Mouse (Mus musculus) lung, postnatal 0 days (tissue): ENCODE measurements around the gene Sorbs1. TPM values are rescaled to one million over a fixed set of nuclear protein-coding genes. Genes with fewer than 3 reads are reported as not detected.

ENCODE experiments used
- ATAC-seq: fragments of 200-750 bp; cut with Nextera tagmentation; 2 replicates; pipeline ENCODE4 v1.8.0; 2017; ENCODE audit warnings: moderate library complexity
- DNase-seq: peaks from one replicate; pipeline ENCODE4 v3.0.0-alpha.2; 2016; ENCODE audit warnings: low spot score
- H3K27ac ChIP-seq: fragments of 300-500 bp; sonication (generic); 2 replicates; pipeline ENCODE4 v1.5.1; 2014; ENCODE audit warnings: antibody characterized with exemption, mild to moderate bottlenecking, low read length, mixed read lengths
- H3K27me3 ChIP-seq: fragments of 300-500 bp; sonication (generic); replicated peaks from 2 replicates; pipeline ENCODE4 v1.6.1; 2014; ENCODE audit warnings: low read length, mixed read lengths; ENCODE audit not compliant: insufficient read depth
- H3K36me3 ChIP-seq: fragments of 300-500 bp; sonication (generic); 2 replicates; pipeline ENCODE4 v1.6.1; 2014; ENCODE audit warnings: low read length, mixed read lengths; ENCODE audit not compliant: insufficient read depth
- H3K4me1 ChIP-seq: fragments of 300-500 bp; sonication (generic); 2 replicates; pipeline ENCODE4 v1.6.1; 2014; ENCODE audit warnings: antibody characterized with exemption, low read depth, low read length, mixed read lengths; ENCODE audit not compliant: insufficient read depth
- H3K4me2 ChIP-seq: fragments of 300-500 bp; sonication (generic); replicated peaks from 2 replicates; pipeline ENCODE4 v1.6.1; 2014; ENCODE audit warnings: low read depth, mild to moderate bottlenecking, low read length, moderate library complexity, mixed read lengths
- H3K4me3 ChIP-seq: fragments of 300-500 bp; sonication (generic); 2 replicates; pipeline ENCODE4 v1.5.1; 2014; ENCODE audit warnings: low read depth, low read length
- H3K9ac ChIP-seq: fragments of 300-500 bp; sonication (generic); replicated peaks from 2 replicates; pipeline ENCODE4 v1.6.1; 2014; ENCODE audit warnings: low read depth, mild to moderate bottlenecking
- H3K9me3 ChIP-seq: fragments of 300-500 bp; sonication (generic); 2 replicates; pipeline ENCODE4 v1.6.1; 2016; ENCODE audit warnings: low read length, mixed read lengths
- CTCF ChIP-seq: IDR thresholded peaks from 2 replicates; pipeline ENCODE4 v1.5.1; 2016; ENCODE audit warnings: antibody characterized with exemption, mild to moderate bottlenecking
- EP300 ChIP-seq: IDR thresholded peaks from 2 replicates; pipeline ENCODE4 v1.6.1; 2016; ENCODE audit warnings: antibody characterized with exemption, mild to moderate bottlenecking, control low read depth
- WGBS: fragments of 180-500 bp; shearing (Covaris S2); extraction: QIAGEN DNeasy Blood & Tissue Kit; methylation state at CpG from one replicate; pipeline ENCODE4 v1.1.7; 2014; 5-methylcytosine and 5-hydroxymethylcytosine counted together
- polyA plus RNA-seq: library from polyadenylated mRNA; unstranded; fragments of >200 nt; fragmentation: Nextera tagmentation; extraction: Ambion mirVana; gene quantifications from 2 replicates; pipeline ENCODE4 v1.2.1, GENCODE M21; 2015

Gene Sorbs1
- polyA plus RNA-seq, 1 experiment from 2014 or later, result 36.4 TPM

GRCm38 (mm10) chr19:40553014-40553789, 39.6 kb upstream of the Sorbs1 start:
- Histone ChIP-seq H3K27ac (no peak overlapping the region), H3K4me1 (no peaks in the 10 kb centered on the region), H3K27me3 (no peaks in the 10 kb centered on the region), H3K4me3 (no peak overlapping the region), H3K9ac (no peak overlapping the region), H3K36me3 (0 out of 2 replicates have a peak, but pooled peaks cover 3% of the 10 kb centered on the region), H3K9me3 (no peaks in the 10 kb centered on the region), H3K4me2 (peak overlapping the region; percentile 19; the same call in 1 of the 2 replicates)
- 76% methylated on average over 14 of the region's 14 CpGs for WGBS
- TF ChIP-seq CTCF (no peak), EP300 (no peak)
- ATAC-seq, result peak; percentile 23; the same call in 1 of the 2 replicates
- peak; percentile 25 for DNase-seq

GRCm38 (mm10) chr19:40549516-40550135, 36.0 kb upstream of the Sorbs1 start:
- Histone ChIP-seq H3K4me2 (no peak overlapping the region), H3K9ac (no peak overlapping the region), H3K9me3 (no peaks in the 10 kb centered on the region), H3K36me3 (0 out of 2 replicates have a peak, but pooled peaks cover 3% of the 10 kb centered on the region), H3K4me1 (no peaks in the 10 kb centered on the region), H3K4me3 (no peak overlapping the region), H3K27ac (no peak overlapping the region), H3K27me3 (no peaks in the 10 kb centered on the region)
- WGBS, result 65% methylated on average over 6 of the region's 6 CpGs
- no peak for TF ChIP-seq CTCF
- TF ChIP-seq EP300, result no peak
- DNase-seq (no peak), ATAC-seq (no peak)

GRCm38 (mm10) chr19:40548796-40549515, 35.4 kb upstream of the Sorbs1 start:
- Histone ChIP-seq H3K4me2 (no peak overlapping the region), H3K9me3 (no peaks in the 10 kb centered on the region)

GRCm38 (mm10) chr19:40548386-40548785, 34.8 kb upstream of the Sorbs1 start:
- Histone ChIP-seq H3K4me1 (no peaks in the 10 kb centered on the region), H3K4me2 (no peak overlapping the region), H3K27me3 (no peaks in the 10 kb centered on the region), H3K36me3 (0 out of 2 replicates have a peak, but pooled peaks cover 3% of the 10 kb centered on the region), H3K4me3 (no peak overlapping the region), H3K9me3 (no peaks in the 10 kb centered on the region), H3K9ac (no peak overlapping the region), H3K27ac (no peak overlapping the region)
- DNase-seq (no peak), ATAC-seq (no peak)
- 90% methylated on average over 6 of the region's 6 CpGs for WGBS
- no peak for TF ChIP-seq EP300
- TF ChIP-seq CTCF, result no peak

More at GRCm38 (mm10) chr19:40548796-40549515, 35.4 kb upstream of the Sorbs1 start:
- no peak overlapping the region for H3K9ac ChIP-seq
- DNase-seq (peak; percentile 38), ATAC-seq (no peak)
- H3K27ac ChIP-seq, result no peak overlapping the region
- WGBS, result 32% methylated on average over 5 of the region's 5 CpGs
- H3K4me1 ChIP-seq, result no peaks in the 10 kb centered on the region
- TF ChIP-seq EP300 (no peak), CTCF (peak; percentile 29; the same call in 1 of the 2 replicates)
- H3K4me3 ChIP-seq, result no peak overlapping the region
- H3K27me3 ChIP-seq, result no peaks in the 10 kb centered on the region
- 0 out of 2 replicates have a peak, but pooled peaks cover 3% of the 10 kb centered on the region for H3K36me3 ChIP-seq

- H3K27me3 ChIP-seq, result no peaks in the 10 kb centered on the region
- no peak overlapping the region for H3K27ac ChIP-seq
- 6% methylated on average over 3 of the region's 3 CpGs for WGBS
- no peaks in the 10 kb centered on the region for H3K9me3 ChIP-seq
- H3K36me3 ChIP-seq, result no peaks in the 10 kb centered on the region
- no peak overlapping the region for H3K9ac ChIP-seq
- H3K4me2 ChIP-seq, result no peak overlapping the region
- ATAC-seq (peak; percentile 67), DNase-seq (peak; percentile 85)
- no peaks in the 10 kb centered on the region for H3K4me1 ChIP-seq
- TF ChIP-seq EP300 (no peak), CTCF (peak; percentile 97)
- no peak overlapping the region for H3K4me3 ChIP-seq
Measured at GRCm38 (mm10) chr19:40544856-40545255, 31.3 kb upstream of the Sorbs1 start.

- Histone ChIP-seq H3K36me3 (no peaks in the 10 kb centered on the region), H3K4me3 (no peak overlapping the region), H3K27me3 (no peaks in the 10 kb centered on the region), H3K4me1 (no peaks in the 10 kb centered on the region), H3K4me2 (no peak overlapping the region), H3K27ac (no peak overlapping the region), H3K9ac (no peak overlapping the region), H3K9me3 (no peaks in the 10 kb centered on the region)
- DNase-seq, result no peak
- no peak for ATAC-seq
- 70% methylated on average over 7 of the region's 7 CpGs for WGBS
- TF ChIP-seq EP300 (no peak), CTCF (no peak)
Measured at GRCm38 (mm10) chr19:40542776-40543175, 29.2 kb upstream of the Sorbs1 start.
